Mouse (Mus musculus) lung, postnatal 0 days (tissue): ENCODE results near the gene Gramd4. TPM values are rescaled to one million over a fixed set of nuclear protein-coding genes. Genes with fewer than 3 reads are reported as not detected.

ENCODE experiments used
- ATAC-seq: fragments of 200-750 bp; cut with Nextera tagmentation; 2 replicates; pipeline ENCODE4 v1.8.0; 2017; ENCODE audit warnings: moderate library complexity
- DNase-seq: peaks from one replicate; pipeline ENCODE4 v3.0.0-alpha.2; 2016; ENCODE audit warnings: low spot score
- H3K27ac ChIP-seq: fragments of 300-500 bp; sonication (generic); 2 replicates; pipeline ENCODE4 v1.5.1; 2014; ENCODE audit warnings: antibody characterized with exemption, mild to moderate bottlenecking, low read length, mixed read lengths
- H3K27me3 ChIP-seq: fragments of 300-500 bp; sonication (generic); replicated peaks from 2 replicates; pipeline ENCODE4 v1.6.1; 2014; ENCODE audit warnings: low read length, mixed read lengths; ENCODE audit not compliant: insufficient read depth
- H3K36me3 ChIP-seq: fragments of 300-500 bp; sonication (generic); 2 replicates; pipeline ENCODE4 v1.6.1; 2014; ENCODE audit warnings: low read length, mixed read lengths; ENCODE audit not compliant: insufficient read depth
- H3K4me1 ChIP-seq: fragments of 300-500 bp; sonication (generic); 2 replicates; pipeline ENCODE4 v1.6.1; 2014; ENCODE audit warnings: antibody characterized with exemption, low read depth, low read length, mixed read lengths; ENCODE audit not compliant: insufficient read depth
- H3K4me2 ChIP-seq: fragments of 300-500 bp; sonication (generic); replicated peaks from 2 replicates; pipeline ENCODE4 v1.6.1; 2014; ENCODE audit warnings: low read depth, mild to moderate bottlenecking, low read length, moderate library complexity, mixed read lengths
- H3K4me3 ChIP-seq: fragments of 300-500 bp; sonication (generic); 2 replicates; pipeline ENCODE4 v1.5.1; 2014; ENCODE audit warnings: low read depth, low read length
- H3K9ac ChIP-seq: fragments of 300-500 bp; sonication (generic); replicated peaks from 2 replicates; pipeline ENCODE4 v1.6.1; 2014; ENCODE audit warnings: low read depth, mild to moderate bottlenecking
- H3K9me3 ChIP-seq: fragments of 300-500 bp; sonication (generic); 2 replicates; pipeline ENCODE4 v1.6.1; 2016; ENCODE audit warnings: low read length, mixed read lengths
- CTCF ChIP-seq: IDR thresholded peaks from 2 replicates; pipeline ENCODE4 v1.5.1; 2016; ENCODE audit warnings: antibody characterized with exemption, mild to moderate bottlenecking
- EP300 ChIP-seq: IDR thresholded peaks from 2 replicates; pipeline ENCODE4 v1.6.1; 2016; ENCODE audit warnings: antibody characterized with exemption, mild to moderate bottlenecking, control low read depth
- WGBS: fragments of 180-500 bp; shearing (Covaris S2); extraction: QIAGEN DNeasy Blood & Tissue Kit; methylation state at CpG from one replicate; pipeline ENCODE4 v1.1.7; 2014; 5-methylcytosine and 5-hydroxymethylcytosine counted together
- polyA plus RNA-seq: library from polyadenylated mRNA; unstranded; fragments of >200 nt; fragmentation: Nextera tagmentation; extraction: Ambion mirVana; gene quantifications from 2 replicates; pipeline ENCODE4 v1.2.1, GENCODE M21; 2015

Gramd4 gene
- 9.9 and 11.1 TPM in 2 replicates for polyA plus RNA-seq

DNA sequence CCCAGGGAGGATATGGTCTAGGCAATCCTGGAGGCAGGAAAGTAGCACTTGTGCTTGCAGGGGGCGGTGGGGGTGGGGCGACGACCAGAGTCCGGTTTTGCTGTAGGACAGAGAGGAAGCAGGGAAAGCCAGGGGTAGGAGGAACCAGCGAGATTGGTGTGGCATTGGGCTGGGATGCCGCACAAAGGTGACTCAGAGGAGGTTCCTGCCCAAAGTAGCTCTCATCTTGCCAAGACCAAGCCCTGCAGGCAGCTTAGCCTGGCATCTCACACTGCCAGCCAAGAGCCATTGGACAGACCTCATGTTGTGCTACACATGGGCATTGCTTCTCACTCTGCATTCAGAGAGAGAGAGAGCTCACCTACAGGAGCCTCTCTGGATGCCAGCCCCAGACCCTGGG, at the start of gene Gramd4:
TSS of gene Gramd4 (plus strand) at position 283 of the 400 bp plus-strand sequence.
- peak within 1 kb of the TSS; percentile 99 for H3K4me2 ChIP-seq
- H3K9me3 ChIP-seq: no peaks in the 10 kb centered on the region
- ATAC-seq: peak; percentile 16; the same call in 1 of the 2 replicates
- no peaks in the 10 kb centered on the region for H3K36me3 ChIP-seq
- TF ChIP-seq EP300: no peak
- TF ChIP-seq CTCF: no peak
- no peaks in the 10 kb centered on the region for H3K27me3 ChIP-seq
- peak within 1 kb of the TSS; percentile 83 for H3K4me3 ChIP-seq
- DNase-seq: peak; percentile 47
- H3K9ac ChIP-seq: peak within 1 kb of the TSS; percentile 69
- peaks cover 17% of the 10 kb centered on the region for H3K4me1 ChIP-seq
- H3K27ac ChIP-seq: peak within 1 kb of the TSS; percentile 62; the same call in 1 of the 2 replicates
- 26% methylated on average over 6 of the region's 6 CpGs for WGBS

DNA sequence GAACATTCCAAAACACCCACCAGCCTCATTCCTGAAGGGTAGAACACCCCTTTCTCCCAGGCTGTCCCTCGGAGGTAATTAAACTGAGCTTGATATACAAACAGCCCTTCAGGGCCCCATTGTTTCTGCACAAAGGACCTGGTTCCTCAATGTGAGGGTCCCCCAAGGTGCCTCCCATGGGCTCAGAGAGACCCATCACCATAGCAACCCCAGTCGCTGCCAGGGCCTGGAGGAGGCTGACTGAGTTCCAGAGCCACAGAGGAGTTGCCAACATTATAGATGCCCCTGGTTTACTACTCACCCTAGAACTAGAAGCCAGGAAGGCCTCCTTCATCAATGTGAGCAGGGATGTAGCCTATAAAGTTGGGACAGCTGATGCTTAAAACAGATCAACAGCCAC, 44.4 kb upstream of the Gramd4 start:
- Histone ChIP-seq H3K4me3 (no peak overlapping the region), H3K9ac (no peak overlapping the region), H3K27ac (no peak overlapping the region), H3K36me3 (no peaks in the 10 kb centered on the region), H3K4me1 (0 out of 2 replicates have a peak, but pooled peaks cover 1% of the 10 kb centered on the region), H3K27me3 (no peaks in the 10 kb centered on the region), H3K4me2 (no peak overlapping the region), H3K9me3 (no peaks in the 10 kb centered on the region)
- no peak for DNase-seq
- TF ChIP-seq EP300 (no peak), CTCF (no peak)
- WGBS: 62% methylated on average over 2 of the region's 2 CpGs
- ATAC-seq: no peak

DNA sequence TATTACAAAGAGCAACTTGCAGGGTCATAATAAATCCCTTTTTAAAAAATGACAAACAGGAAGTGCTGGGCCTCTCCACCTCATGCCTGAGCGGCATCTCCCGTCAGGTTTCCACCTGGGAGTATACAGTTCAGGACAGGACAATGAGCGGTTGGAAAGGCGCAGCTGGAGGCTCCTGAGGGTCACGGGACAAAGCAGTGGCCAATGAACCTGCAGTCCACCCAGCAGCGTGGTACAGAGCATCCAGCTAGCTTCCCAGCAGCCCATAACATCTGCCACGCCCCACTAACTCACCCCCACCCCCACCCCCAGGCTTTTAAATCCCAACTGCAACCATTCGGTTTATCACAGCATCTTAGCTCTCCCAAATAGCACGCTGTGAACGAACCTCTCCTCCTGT, 43.8 kb upstream of the Gramd4 start:
- H3K36me3 ChIP-seq: no peaks in the 10 kb centered on the region
- no peak for TF ChIP-seq CTCF
- ATAC-seq: no peak

GRCm38 (mm10) chr15:86015026-86015425, 42.5 kb upstream of the Gramd4 start:
- H3K9me3 ChIP-seq: no peaks in the 10 kb centered on the region
- H3K27ac ChIP-seq: no peak overlapping the region
- no peaks in the 10 kb centered on the region for H3K27me3 ChIP-seq
- no peak for ATAC-seq
- H3K4me1 ChIP-seq: no peaks in the 10 kb centered on the region
- H3K4me2 ChIP-seq: no peak overlapping the region
- DNase-seq: peak; percentile 44
- H3K9ac ChIP-seq: no peak overlapping the region
- H3K36me3 ChIP-seq: no peaks in the 10 kb centered on the region
- H3K4me3 ChIP-seq: no peak overlapping the region
- WGBS: 50% methylated on average over 7 of the region's 7 CpGs
- no peak for TF ChIP-seq CTCF
- no peak for TF ChIP-seq EP300

More for the DNA sequence above, 43.8 kb upstream of the Gramd4 start:
- WGBS: 56% methylated on average over 10 of the region's 10 CpGs
- Histone ChIP-seq H3K4me2 (no peak overlapping the region), H3K4me1 (no peaks in the 10 kb centered on the region), H3K27me3 (no peaks in the 10 kb centered on the region), H3K27ac (no peak overlapping the region), H3K9me3 (no peaks in the 10 kb centered on the region), H3K4me3 (no peak overlapping the region), H3K9ac (no peak overlapping the region)
- no peak for DNase-seq

- no peak overlapping the region for H3K27ac ChIP-seq
- H3K4me2 ChIP-seq: no peak overlapping the region
- no peak overlapping the region for H3K4me3 ChIP-seq
- no peaks in the 10 kb centered on the region for H3K9me3 ChIP-seq
- ATAC-seq: peak; percentile 20; the same call in 1 of the 2 replicates
- DNase-seq: no peak
- H3K4me1 ChIP-seq: no peaks in the 10 kb centered on the region
- no peak overlapping the region for H3K9ac ChIP-seq
- no peaks in the 10 kb centered on the region for H3K36me3 ChIP-seq
- 48% methylated on average over 13 of the region's 13 CpGs for WGBS
- TF ChIP-seq EP300 (no peak), CTCF (no peak)
- H3K27me3 ChIP-seq: no peaks in the 10 kb centered on the region
These were observed 41.5 kb upstream of the Gramd4 start for GRCm38 (mm10) chr15:86015860-86016541.

DNA sequence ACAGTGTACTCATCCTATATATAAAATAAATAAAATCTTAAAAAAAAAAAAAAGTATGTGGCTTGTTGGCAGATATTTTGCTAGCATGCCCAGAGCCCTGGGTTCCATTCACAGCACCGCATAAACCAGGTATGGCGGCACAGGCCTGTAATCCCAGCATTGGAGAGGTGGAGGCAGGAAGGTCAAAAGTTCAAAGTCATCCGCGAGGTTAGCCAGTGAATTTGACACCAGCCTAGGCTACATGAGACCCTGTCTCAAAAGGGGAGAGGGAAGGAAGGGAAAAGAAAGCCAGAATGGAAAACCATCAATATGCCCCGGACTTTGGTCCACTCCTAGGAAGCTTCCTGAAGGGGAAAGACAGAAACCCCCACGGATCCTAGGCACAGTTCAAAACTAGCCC, 40.2 kb upstream of the Gramd4 start:
- no peaks in the 10 kb centered on the region for H3K36me3 ChIP-seq
- TF ChIP-seq EP300: no peak
- no peak for TF ChIP-seq CTCF
- H3K9ac ChIP-seq: no peak overlapping the region
- H3K4me2 ChIP-seq: no peak overlapping the region
- no peaks in the 10 kb centered on the region for H3K27me3 ChIP-seq
- H3K9me3 ChIP-seq: no peaks in the 10 kb centered on the region
- WGBS: 92% methylated on average over 6 of the region's 6 CpGs
- DNase-seq: no peak
- no peak for ATAC-seq
- no peak overlapping the region for H3K4me3 ChIP-seq
- no peaks in the 10 kb centered on the region for H3K4me1 ChIP-seq
- H3K27ac ChIP-seq: no peak overlapping the region
